Mouse (Mus musculus) cerebellum, adult (tissue): ENCODE results near the gene Adamts12.

Source experiments
- ATAC-seq: cut with Nextera tagmentation; 2 replicates; pipeline ENCODE4 v1.9.2; 2017; ENCODE audit warnings: mild to moderate bottlenecking, moderate library complexity, mixed read lengths; ENCODE audit not compliant: insufficient number of reproducible peaks, low FRiP score, low TSS enrichment

The Adamts12 gene

GRCm38 (mm10) chr15:11132586-11133558 lies 68.3 kb downstream of the Adamts12 start:
- ATAC-seq = no peak

GRCm38 (mm10) chr15:11145581-11145980 lies 81.0 kb downstream of the Adamts12 start:
- no peak for ATAC-seq

- ATAC-seq = no peak
These were observed 94.8 kb downstream of the Adamts12 start for GRCm38 (mm10) chr15:11159386-11159785.

GRCm38 (mm10) chr15:11160759-11161158 lies 96.2 kb downstream of the Adamts12 start:
- no peak for ATAC-seq

GRCm38 (mm10) chr15:11165883-11166282 lies 101.3 kb downstream of the Adamts12 start:
- ATAC-seq = no peak

- ATAC-seq = no peak
These were observed 109.4 kb downstream of the Adamts12 start for GRCm38 (mm10) chr15:11173884-11174470.

GRCm38 (mm10) chr15:11174842-11175241 lies 110.3 kb downstream of the Adamts12 start:
- ATAC-seq = no peak

GRCm38 (mm10) chr15:11177448-11177847 lies 112.9 kb downstream of the Adamts12 start:
- no peak for ATAC-seq

- peak; percentile 20; the same call in 1 of the 2 replicates for ATAC-seq
These were observed 115.2 kb downstream of the Adamts12 start for GRCm38 (mm10) chr15:11179751-11180169.

- no peak for ATAC-seq
These were observed 122.1 kb downstream of the Adamts12 start for GRCm38 (mm10) chr15:11186711-11187110.

GRCm38 (mm10) chr15:11190447-11190846 lies 125.9 kb downstream of the Adamts12 start:
- ATAC-seq = no peak

GRCm38 (mm10) chr15:11192762-11193161 lies 128.2 kb downstream of the Adamts12 start:
- no peak for ATAC-seq

GRCm38 (mm10) chr15:11197051-11197450 lies 132.5 kb downstream of the Adamts12 start:
- ATAC-seq = no peak

- no peak for ATAC-seq
These were observed 133.7 kb downstream of the Adamts12 start for GRCm38 (mm10) chr15:11198246-11198795.

GRCm38 (mm10) chr15:11203084-11203483 lies 138.5 kb downstream of the Adamts12 start:
- no peak for ATAC-seq

GRCm38 (mm10) chr15:11204934-11205333 lies 140.3 kb downstream of the Adamts12 start:
- no peak for ATAC-seq

- no peak for ATAC-seq
These were observed 146.4 kb downstream of the Adamts12 start for GRCm38 (mm10) chr15:11210976-11211375.

- no peak for ATAC-seq
These were observed 169.5 kb downstream of the Adamts12 start for GRCm38 (mm10) chr15:11233906-11234632.

GRCm38 (mm10) chr15:11240406-11240805 lies 175.8 kb downstream of the Adamts12 start:
- ATAC-seq = no peak

- ATAC-seq = no peak
These were observed 176.7 kb downstream of the Adamts12 start for GRCm38 (mm10) chr15:11241288-11241687.
